Mouse (Mus musculus) forebrain, embryonic 11.5 days (tissue): ENCODE measurements around the gene Uqcc1. TPM values are rescaled to one million over a fixed set of nuclear protein-coding genes. Genes with fewer than 3 reads are reported as not detected.

Experiments used
- ATAC-seq: fragments of 200-750 bp; cut with Nextera tagmentation; replicated peaks from 2 replicates; pipeline ENCODE4 v1.8.0; 2017; ENCODE audit warnings: moderate TSS enrichment; ENCODE audit not compliant: low FRiP score
- DNase-seq: peaks from one replicate; pipeline ENCODE4 v3.0.0-alpha.2; 2017; ENCODE audit warnings: low spot score
- H3K27ac ChIP-seq: fragments of 300-500 bp; sonication (generic); 2 replicates; pipeline ENCODE4 v1.5.1; 2014; ENCODE audit warnings: low read depth, low read length
- H3K27me3 ChIP-seq: fragments of 300-500 bp; sonication (generic); 2 replicates; pipeline ENCODE4 v1.6.1; 2014; ENCODE audit warnings: mild to moderate bottlenecking, low read length, mixed read lengths; ENCODE audit not compliant: control insufficient read depth, insufficient read depth
- H3K36me3 ChIP-seq: fragments of 300-500 bp; sonication (generic); 2 replicates; pipeline ENCODE4 v1.6.1; 2014; ENCODE audit warnings: mild to moderate bottlenecking, low read length, moderate library complexity, mixed read lengths; ENCODE audit not compliant: control insufficient read depth, insufficient read depth
- H3K4me1 ChIP-seq: fragments of 300-500 bp; sonication (generic); replicated peaks from 2 replicates; pipeline ENCODE4 v1.6.1; 2014; ENCODE audit warnings: low read length, mixed read lengths; ENCODE audit not compliant: control insufficient read depth, insufficient read depth
- H3K4me2 ChIP-seq: fragments of 300-500 bp; sonication (generic); 2 replicates; pipeline ENCODE4 v1.6.1; 2014; ENCODE audit warnings: low read depth, mild to moderate bottlenecking, low read length, moderate library complexity, mixed read lengths; ENCODE audit not compliant: severe bottlenecking
- H3K4me3 ChIP-seq: fragments of 300-500 bp; sonication (generic); 2 replicates; pipeline ENCODE4 v1.5.1; 2014; ENCODE audit warnings: low read depth, low read length
- H3K9ac ChIP-seq: fragments of 300-500 bp; sonication (generic); 2 replicates; pipeline ENCODE4 v1.6.1; 2014; ENCODE audit warnings: low read length
- H3K9me3 ChIP-seq: fragments of 300-500 bp; sonication (generic); 2 replicates; pipeline ENCODE4 v1.6.1; 2016; ENCODE audit warnings: low read length, mixed read lengths; ENCODE audit not compliant: control insufficient read depth
- WGBS: fragments of 180-500 bp; shearing (Covaris S2); extraction: QIAGEN DNeasy Blood & Tissue Kit; methylation state at CpG from one replicate; pipeline ENCODE4 v1.1.7; 2014; 5-methylcytosine and 5-hydroxymethylcytosine counted together
- polyA plus RNA-seq: library from polyadenylated mRNA; unstranded; fragments of >200 nt; fragmentation: Nextera tagmentation; extraction: Ambion mirVana; gene quantifications from 2 replicates; pipeline ENCODE4 v1.2.1, GENCODE M21; 2014

Uqcc1 gene
- polyA plus RNA-seq, 1 experiment from 2014 or later: 78.0 TPM

- Histone ChIP-seq H3K4me1 (no peaks in the 10 kb centered on the region), H3K4me3 (no peak overlapping the region), H3K9ac (no peak overlapping the region), H3K9me3 (no peaks in the 10 kb centered on the region), H3K27ac (no peak overlapping the region), H3K27me3 (no peaks in the 10 kb centered on the region), H3K4me2 (no peak overlapping the region), H3K36me3 (no peaks in the 10 kb centered on the region)
- no peak for DNase-seq
- 86% methylated on average over 4 of the region's 4 CpGs for WGBS
- no peak for ATAC-seq
These were observed 120.5 kb downstream of the Uqcc1 start for GRCm38 (mm10) chr2:155809620-155810019.

- Histone ChIP-seq H3K4me1 (no peaks in the 10 kb centered on the region), H3K27ac (no peak overlapping the region), H3K9ac (no peak overlapping the region), H3K4me3 (no peak overlapping the region), H3K4me2 (no peak overlapping the region), H3K27me3 (no peaks in the 10 kb centered on the region), H3K9me3 (no peaks in the 10 kb centered on the region), H3K36me3 (no peaks in the 10 kb centered on the region)
- 86% methylated on average over 4 of the region's 4 CpGs for WGBS
- DNase-seq (no peak), ATAC-seq (no peak)
These were observed 122.7 kb downstream of the Uqcc1 start for GRCm38 (mm10) chr2:155807408-155807807.

DNA sequence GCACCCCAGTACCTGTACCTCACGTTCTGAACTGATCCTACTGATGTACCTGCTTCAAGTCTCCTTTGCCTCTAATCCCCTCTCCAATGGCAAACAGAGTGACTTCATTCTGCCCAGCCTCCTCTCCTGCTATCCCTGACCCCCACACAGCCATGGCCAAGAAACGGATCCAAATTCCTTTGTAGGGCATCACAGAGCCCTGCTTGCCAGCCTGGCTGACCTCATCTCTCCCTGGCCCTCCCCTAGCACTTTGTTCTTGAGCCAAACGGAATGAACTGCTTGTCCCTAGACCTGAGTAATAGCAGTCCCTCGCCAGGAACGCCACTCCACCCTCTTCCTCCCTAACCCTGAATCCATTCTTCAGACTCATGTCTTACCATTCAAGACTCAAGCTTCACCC, 123.6 kb downstream of the Uqcc1 start:
- H3K9me3 ChIP-seq: no peaks in the 10 kb centered on the region
- H3K4me3 ChIP-seq: no peak overlapping the region
- H3K27ac ChIP-seq: no peak overlapping the region
- no peak overlapping the region for H3K9ac ChIP-seq
- WGBS: 75% methylated on average over 5 of the region's 5 CpGs
- ATAC-seq (no peak), DNase-seq (no peak)
- no peaks in the 10 kb centered on the region for H3K4me1 ChIP-seq
- no peak overlapping the region for H3K4me2 ChIP-seq
- no peaks in the 10 kb centered on the region for H3K27me3 ChIP-seq
- H3K36me3 ChIP-seq: no peaks in the 10 kb centered on the region

- H3K4me2 ChIP-seq: no peak overlapping the region
- no peak for ATAC-seq
- no peaks in the 10 kb centered on the region for H3K27me3 ChIP-seq
- no peak for DNase-seq
- no peaks in the 10 kb centered on the region for H3K36me3 ChIP-seq
- no peak overlapping the region for H3K27ac ChIP-seq
- 83% methylated on average over 6 of the region's 6 CpGs for WGBS
- no peak overlapping the region for H3K4me3 ChIP-seq
- no peaks in the 10 kb centered on the region for H3K9me3 ChIP-seq
- no peaks in the 10 kb centered on the region for H3K4me1 ChIP-seq
- no peak overlapping the region for H3K9ac ChIP-seq
These were observed 124.2 kb downstream of the Uqcc1 start for GRCm38 (mm10) chr2:155805925-155806255.

- WGBS: 72% methylated on average over 6 of the region's 6 CpGs
- DNase-seq: no peak
- H3K36me3 ChIP-seq: no peaks in the 10 kb centered on the region
These were observed 124.7 kb downstream of the Uqcc1 start for GRCm38 (mm10) chr2:155805231-155805924.

GRCm38 (mm10) chr2:155804053-155804452, 126.1 kb downstream of the Uqcc1 start:
- Histone ChIP-seq H3K27me3 (no peaks in the 10 kb centered on the region), H3K4me2 (no peak overlapping the region), H3K4me3 (no peak overlapping the region), H3K36me3 (no peaks in the 10 kb centered on the region), H3K9ac (no peak overlapping the region), H3K4me1 (no peaks in the 10 kb centered on the region), H3K27ac (no peak overlapping the region), H3K9me3 (no peaks in the 10 kb centered on the region)
- no peak for ATAC-seq
- DNase-seq: no peak
- 78% methylated on average over 5 of the region's 5 CpGs for WGBS

More at GRCm38 (mm10) chr2:155805231-155805924, 124.7 kb downstream of the Uqcc1 start:
- no peak overlapping the region for H3K4me2 ChIP-seq
- no peak overlapping the region for H3K4me3 ChIP-seq
- no peak for ATAC-seq
- no peaks in the 10 kb centered on the region for H3K4me1 ChIP-seq
- no peak overlapping the region for H3K9ac ChIP-seq
- H3K27ac ChIP-seq: no peak overlapping the region
- H3K27me3 ChIP-seq: no peaks in the 10 kb centered on the region
- H3K9me3 ChIP-seq: no peaks in the 10 kb centered on the region

GRCm38 (mm10) chr2:155802761-155803160, 127.3 kb downstream of the Uqcc1 start:
- DNase-seq: no peak
- WGBS: 59% methylated on average over 3 of the region's 3 CpGs
- Histone ChIP-seq H3K27me3 (no peaks in the 10 kb centered on the region), H3K9ac (no peak overlapping the region), H3K27ac (no peak overlapping the region), H3K4me3 (no peak overlapping the region), H3K9me3 (no peaks in the 10 kb centered on the region), H3K4me2 (no peak overlapping the region), H3K4me1 (no peaks in the 10 kb centered on the region), H3K36me3 (no peaks in the 10 kb centered on the region)
- no peak for ATAC-seq

DNA sequence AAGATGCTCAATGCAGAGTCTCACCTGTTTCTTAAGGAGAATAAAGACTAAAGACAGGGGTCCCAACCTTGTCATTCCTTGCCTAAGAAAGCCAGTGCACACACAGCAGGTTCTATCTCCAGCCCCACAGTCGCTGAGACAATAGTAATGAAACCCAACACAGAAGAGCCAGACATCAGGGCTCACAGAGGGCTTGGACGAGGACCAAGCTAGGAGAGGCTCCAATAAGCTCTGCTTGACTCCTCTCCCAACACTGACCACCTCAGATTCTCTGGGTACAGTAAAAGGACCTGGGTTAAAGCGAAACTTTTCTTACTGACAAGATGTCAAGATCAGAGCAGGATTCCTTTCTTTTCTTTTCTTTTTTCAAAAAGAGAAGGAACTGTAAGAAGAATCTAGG, 131.5 kb downstream of the Uqcc1 start:
- DNase-seq: no peak
- no peaks in the 10 kb centered on the region for H3K4me1 ChIP-seq
- H3K27me3 ChIP-seq: no peaks in the 10 kb centered on the region
- no peak overlapping the region for H3K4me2 ChIP-seq
- H3K9ac ChIP-seq: no peak overlapping the region
- WGBS: 64% methylated on average over 3 of the region's 3 CpGs
- no peak overlapping the region for H3K4me3 ChIP-seq
- no peaks in the 10 kb centered on the region for H3K9me3 ChIP-seq
- ATAC-seq: no peak
- no peak overlapping the region for H3K27ac ChIP-seq
- no peaks in the 10 kb centered on the region for H3K36me3 ChIP-seq
